Mouse (Mus musculus) spleen, postnatal 10 days (tissue): ENCODE data around the gene Mesp2.

Experiments used
- DNase-seq, 2 experiments: peaks; one replicate each; pipeline ENCODE4 v3.0.0; 2021 to 2022; ENCODE audit warnings: low spot score in 2 of 2

Gene Mesp2

GRCm38 (mm10) chr7:79861794-79862193 lies 51.3 kb downstream of the Mesp2 start:
- no peak for DNase-seq
